Mouse (Mus musculus): ENCODE data around the gene Pbld2.
"Not testable (repeated sequence)": the region's sequence is repeated elsewhere in the genome, so short reads cannot be mapped to it uniquely, and the experiment has no call there.

Pbld2 gene

GRCm38 (mm10) chr10:63026156-63026794, 2.2 kb downstream of the Pbld2 start:
- DNase-seq = no peak

- no peak for DNase-seq
These were observed 2.7 kb downstream of the Pbld2 start for GRCm38 (mm10) chr10:63026795-63027160.

- no peak for DNase-seq
These were observed 3.5 kb downstream of the Pbld2 start for GRCm38 (mm10) chr10:63027376-63028161.

- DNase-seq = no peak
These were observed 4.3 kb downstream of the Pbld2 start for GRCm38 (mm10) chr10:63028396-63028795.

- no peak for DNase-seq
These were observed 8.2 kb downstream of the Pbld2 start for GRCm38 (mm10) chr10:63032267-63032666.

- DNase-seq = no peak
These were observed 8.8 kb downstream of the Pbld2 start for GRCm38 (mm10) chr10:63032956-63033355.

GRCm38 (mm10) chr10:63038571-63039320, 14.6 kb downstream of the Pbld2 start:
- peak; percentile 53 for DNase-seq

- no peak for DNase-seq
These were observed 15.9 kb downstream of the Pbld2 start for GRCm38 (mm10) chr10:63039867-63040628.

- DNase-seq = no peak
These were observed 19.0 kb downstream of the Pbld2 start for GRCm38 (mm10) chr10:63043154-63043553.

GRCm38 (mm10) chr10:63047751-63048150, 23.6 kb downstream of the Pbld2 start:
- no peak for DNase-seq

- no peak for DNase-seq
These were observed 25.0 kb downstream of the Pbld2 start for GRCm38 (mm10) chr10:63049106-63049505.

GRCm38 (mm10) chr10:63051267-63051666, 27.2 kb downstream of the Pbld2 start:
- DNase-seq = no peak

GRCm38 (mm10) chr10:63052011-63052410, 27.9 kb downstream of the Pbld2 start:
- DNase-seq = no peak

GRCm38 (mm10) chr10:63053007-63053406, 28.9 kb downstream of the Pbld2 start:
- DNase-seq = no peak

- DNase-seq = not testable (repeated sequence)
These were observed 30.0 kb downstream of the Pbld2 start for GRCm38 (mm10) chr10:63054071-63054470.

GRCm38 (mm10) chr10:63054586-63054985, 30.5 kb downstream of the Pbld2 start:
- DNase-seq = no peak

GRCm38 (mm10) chr10:63056966-63057750, 33.0 kb downstream of the Pbld2 start:
- DNase-seq = peak; percentile 43

- DNase-seq = no peak
These were observed 35.7 kb downstream of the Pbld2 start, which contains the start of gene Pbld1 for GRCm38 (mm10) chr10:63059862-63060261. Gene Pbld1 (plus strand): TSS chr10:63060162.

GRCm38 (mm10) chr10:63060406-63060805, 36.3 kb downstream of the Pbld2 start:
- DNase-seq = peak; percentile 81

GRCm38 (mm10) chr10:63061266-63061665, 37.2 kb downstream of the Pbld2 start:
- DNase-seq = peak; percentile 57

- DNase-seq = peak; percentile 77
These were observed 38.6 kb downstream of the Pbld2 start for GRCm38 (mm10) chr10:63062696-63063095.

GRCm38 (mm10) chr10:63063365-63063764, 39.2 kb downstream of the Pbld2 start:
- DNase-seq = no peak

All from kidney, postnatal 14 days (tissue).